Mouse (Mus musculus) liver, embryonic 11.5 days (tissue): ENCODE results near the gene Gp6. TPM values are rescaled to one million over a fixed set of nuclear protein-coding genes. Genes with fewer than 3 reads are reported as not detected.

Experiments
- ATAC-seq: fragments of 200-750 bp; cut with Nextera tagmentation; replicated peaks from 2 replicates; pipeline ENCODE4 v1.8.0; 2017; ENCODE audit warnings: moderate number of reproducible peaks, mild to moderate bottlenecking, moderate TSS enrichment, moderate library complexity; ENCODE audit not compliant: low FRiP score
- DNase-seq: peaks from one replicate; pipeline ENCODE4 v3.0.0-alpha.2; 2017; ENCODE audit warnings: low spot score
- H3K27ac ChIP-seq: fragments of 300-500 bp; sonication (generic); 2 replicates; pipeline ENCODE4 v1.5.1; 2014; ENCODE audit warnings: mild to moderate bottlenecking, low read depth, low read length, control low read depth
- H3K27me3 ChIP-seq: fragments of 300-500 bp; sonication (generic); replicated peaks from 2 replicates; pipeline ENCODE4 v1.6.1; 2014; ENCODE audit warnings: low read length, mixed read lengths; ENCODE audit not compliant: control insufficient read depth, insufficient read depth
- H3K36me3 ChIP-seq: fragments of 300-500 bp; sonication (generic); 2 replicates; pipeline ENCODE4 v1.6.1; 2014; ENCODE audit warnings: mild to moderate bottlenecking, low read length, moderate library complexity, mixed read lengths; ENCODE audit not compliant: control insufficient read depth, insufficient read depth
- H3K4me1 ChIP-seq: fragments of 300-500 bp; sonication (generic); replicated peaks from 2 replicates; pipeline ENCODE4 v1.6.1; 2014; ENCODE audit warnings: low read length, mixed read lengths; ENCODE audit not compliant: control insufficient read depth, insufficient read depth
- H3K4me2 ChIP-seq: fragments of 300-500 bp; sonication (generic); 2 replicates; pipeline ENCODE4 v1.6.1; 2014; ENCODE audit warnings: mild to moderate bottlenecking, control low read depth, moderate library complexity
- H3K4me3 ChIP-seq: fragments of 300-500 bp; sonication (generic); 2 replicates; pipeline ENCODE4 v1.5.1; 2014; ENCODE audit warnings: low read depth, low read length, control low read depth
- H3K9ac ChIP-seq: fragments of 300-500 bp; sonication (generic); 2 replicates; pipeline ENCODE4 v1.6.1; 2014; ENCODE audit warnings: low read depth, low read length, control low read depth
- H3K9me3 ChIP-seq: fragments of 300-500 bp; sonication (generic); 2 replicates; pipeline ENCODE4 v1.6.1; 2016; ENCODE audit warnings: low read length, inconsistent platforms, mixed read lengths; ENCODE audit not compliant: control insufficient read depth
- WGBS: fragments of 180-500 bp; shearing (Covaris S2); extraction: QIAGEN DNeasy Blood & Tissue Kit; methylation state at CpG from one replicate; pipeline ENCODE4 v1.1.7; 2014; 5-methylcytosine and 5-hydroxymethylcytosine counted together
- polyA plus RNA-seq: library from polyadenylated mRNA; unstranded; fragments of >200 nt; fragmentation: Nextera tagmentation; extraction: Ambion mirVana; gene quantifications from 2 replicates; pipeline ENCODE4 v1.2.1, GENCODE M21; 2014

The Gp6 gene
- polyA plus RNA-seq: 5.1 and 5.7 TPM in 2 replicates

DNA sequence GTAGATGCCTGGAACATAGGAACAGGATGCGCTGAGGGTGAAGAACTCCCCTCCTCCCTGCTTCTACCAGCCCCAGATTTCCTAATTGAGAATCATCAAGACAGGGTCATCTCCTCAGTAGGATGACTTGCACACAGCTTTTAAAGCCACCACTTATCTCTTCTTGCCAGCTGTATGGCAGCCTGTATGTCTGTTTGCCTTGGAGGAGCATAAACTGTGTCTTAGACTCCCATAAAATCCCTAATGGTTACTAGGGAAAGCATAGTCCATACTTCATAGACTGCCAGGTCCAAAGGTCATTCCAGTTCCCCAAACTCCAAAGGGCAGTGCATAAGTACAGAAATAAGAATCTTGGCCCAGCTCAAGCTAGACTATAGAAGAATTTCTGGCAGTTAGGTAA, at the start of gene Gp6:
Gp6 (minus strand) TSS at position 15 of the 400 bp plus-strand sequence.
- Histone ChIP-seq H3K4me3 (no peak within 1 kb of the TSS), H3K9ac (no peak within 1 kb of the TSS), H3K27me3 (no peaks in the 10 kb centered on the region), H3K4me2 (no peak within 1 kb of the TSS), H3K27ac (no peak within 1 kb of the TSS), H3K36me3 (no peaks in the 10 kb centered on the region), H3K4me1 (no peaks in the 10 kb centered on the region), H3K9me3 (no peaks in the 10 kb centered on the region)
- no peak for DNase-seq
- 74% methylated on average over 1 of the region's 1 CpGs for whole genome bisulfite sequencing
- ATAC-seq: no peak

DNA sequence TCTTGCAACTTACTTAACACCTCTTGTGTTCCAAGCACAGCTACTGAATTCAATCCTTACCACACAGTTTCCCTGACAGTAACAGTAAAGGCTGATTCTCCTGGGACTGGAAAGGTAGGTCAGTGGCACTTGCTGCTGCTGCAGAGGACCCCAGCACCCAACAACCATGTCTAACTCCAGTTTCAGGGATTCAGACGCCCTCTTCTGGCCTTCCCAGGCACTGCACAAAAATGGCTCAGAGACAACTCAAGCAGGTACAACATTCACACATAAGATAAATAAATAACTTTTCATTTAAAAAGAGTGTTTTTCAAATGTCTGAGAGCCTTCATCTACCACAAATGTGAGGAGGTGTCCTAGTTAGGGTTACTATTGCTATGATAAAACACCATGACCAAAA, 49.6 kb upstream of the Gp6 start:
- no peak overlapping the region for H3K4me2 ChIP-seq
- no peak overlapping the region for H3K4me3 ChIP-seq
- H3K36me3 ChIP-seq: peaks cover 19% of the 10 kb centered on the region
- ATAC-seq (no peak), DNase-seq (no peak)
- H3K4me1 ChIP-seq: peaks cover under 1% of the 10 kb centered on the region
- H3K27ac ChIP-seq: no peak overlapping the region
- H3K9me3 ChIP-seq: no peaks in the 10 kb centered on the region; the same call in 1 of the 2 replicates
- 6% methylated on average over 1 of the region's 1 CpGs for WGBS
- H3K9ac ChIP-seq: no peak overlapping the region
- no peaks in the 10 kb centered on the region for H3K27me3 ChIP-seq

DNA sequence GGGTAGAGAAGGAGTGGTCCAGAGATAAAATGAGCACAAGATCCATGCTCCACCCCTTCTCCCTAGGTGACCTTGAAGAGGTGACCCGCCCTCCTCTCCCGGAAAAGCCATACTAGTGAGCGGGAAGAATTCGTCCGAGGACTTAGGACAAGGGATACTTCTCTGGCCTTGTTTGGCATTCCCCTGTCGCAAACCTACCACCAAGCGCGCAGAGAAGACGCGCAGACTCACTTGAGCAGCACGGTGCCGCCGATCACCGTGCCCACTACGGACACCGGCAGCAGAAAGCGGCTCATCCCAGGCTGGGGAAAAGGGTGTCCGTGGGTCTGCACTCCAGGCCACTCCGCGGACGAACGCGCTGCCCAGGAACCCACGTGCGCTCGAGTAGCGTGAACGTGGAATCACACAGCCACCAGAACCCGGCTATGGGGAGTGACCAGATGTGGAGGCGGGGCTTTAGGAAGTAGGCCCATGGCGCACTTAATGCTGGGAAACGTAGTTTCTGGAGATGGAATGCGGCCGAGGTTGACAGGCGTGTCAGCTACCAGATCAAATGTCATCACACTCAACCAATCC, 47.8 kb upstream of the Gp6 start, which contains the start of gene Rdh13:
Rdh13 (minus strand) TSS at position 434 of the 576 bp plus-strand sequence.
- Histone ChIP-seq H3K9me3 (no peaks in the 10 kb centered on the region; the same call in 1 of the 2 replicates), H3K9ac (peak within 1 kb of the TSS; percentile 77), H3K36me3 (peaks cover 34% of the 10 kb centered on the region), H3K4me2 (peak within 1 kb of the TSS; percentile 74), H3K27ac (peak within 1 kb of the TSS; percentile 48; the same call in 1 of the 2 replicates), H3K4me3 (peak within 1 kb of the TSS; percentile 85), H3K4me1 (no peaks in the 10 kb centered on the region; the same call in 1 of the 2 replicates), H3K27me3 (no peaks in the 10 kb centered on the region)
- ATAC-seq (peak; percentile 95), DNase-seq (peak; percentile 88)
- WGBS: under 1% methylated on average over 35 of the region's 35 CpGs

DNA sequence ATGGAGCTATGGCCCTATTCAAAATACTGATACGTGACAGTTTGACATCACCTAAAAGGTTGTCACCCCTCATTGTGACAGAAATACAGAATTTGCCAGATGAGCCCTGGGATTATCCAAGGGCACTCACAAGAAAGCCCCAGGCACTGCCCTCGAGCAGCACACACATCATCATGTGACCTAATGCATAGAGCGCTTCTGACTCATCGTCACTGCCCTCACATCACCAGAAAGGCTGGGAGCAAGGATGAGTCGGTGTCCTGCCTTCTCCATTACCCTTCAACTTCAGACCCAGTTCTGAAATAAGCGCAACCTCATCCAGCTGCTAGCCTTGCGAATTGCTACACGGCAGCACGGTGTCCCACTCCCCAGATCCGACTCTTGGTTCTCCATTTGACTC, 43.0 kb upstream of the Gp6 start:
- Histone ChIP-seq H3K9ac (no peak overlapping the region), H3K4me3 (no peak overlapping the region), H3K36me3 (peaks cover 46% of the 10 kb centered on the region), H3K4me2 (no peak overlapping the region), H3K27ac (no peak overlapping the region), H3K27me3 (no peaks in the 10 kb centered on the region), H3K9me3 (no peaks in the 10 kb centered on the region; the same call in 1 of the 2 replicates), H3K4me1 (no peaks in the 10 kb centered on the region; the same call in 1 of the 2 replicates)
- no peak for DNase-seq
- 87% methylated on average over 10 of the region's 10 CpGs for WGBS
- no peak for ATAC-seq

DNA sequence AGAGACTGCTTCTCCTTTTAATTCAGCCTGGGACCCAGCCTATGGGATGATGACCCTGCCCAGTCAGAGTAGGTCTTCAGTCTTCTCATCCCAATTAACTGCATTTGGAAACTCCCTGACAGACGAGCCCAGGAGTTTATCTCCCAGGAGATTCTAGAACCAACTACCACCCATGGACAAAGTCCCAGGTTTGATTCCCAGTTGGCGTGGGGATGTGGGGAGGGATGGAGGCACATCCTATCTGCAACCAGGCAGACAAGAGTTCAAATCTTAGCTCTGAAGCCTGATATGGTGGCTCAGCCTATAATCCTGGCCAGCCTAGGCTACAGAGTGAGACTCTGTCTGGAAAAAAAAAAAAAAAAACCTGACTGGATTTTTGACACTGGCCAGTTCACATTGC, 40.2 kb upstream of the Gp6 start:
- 85% methylated on average over 2 of the region's 2 CpGs for WGBS
- H3K4me1 ChIP-seq: no peaks in the 10 kb centered on the region
- no peaks in the 10 kb centered on the region for H3K27me3 ChIP-seq
- ATAC-seq (no peak), DNase-seq (peak; percentile 22)
- H3K9me3 ChIP-seq: no peaks in the 10 kb centered on the region; the same call in 1 of the 2 replicates
- H3K27ac ChIP-seq: no peak overlapping the region
- no peak overlapping the region for H3K4me2 ChIP-seq
- no peak overlapping the region for H3K4me3 ChIP-seq
- H3K9ac ChIP-seq: no peak overlapping the region
- peaks cover 46% of the 10 kb centered on the region for H3K36me3 ChIP-seq

- H3K9ac ChIP-seq: no peak overlapping the region
- H3K4me1 ChIP-seq: no peaks in the 10 kb centered on the region
- DNase-seq: peak; percentile 27
- H3K4me2 ChIP-seq: no peak overlapping the region
- no peak overlapping the region for H3K4me3 ChIP-seq
- H3K27ac ChIP-seq: no peak overlapping the region
- 85% methylated on average over 8 of the region's 8 CpGs for WGBS
- ATAC-seq: no peak
- H3K36me3 ChIP-seq: peaks cover 29% of the 10 kb centered on the region
- no peaks in the 10 kb centered on the region for H3K27me3 ChIP-seq
- no peaks in the 10 kb centered on the region for H3K9me3 ChIP-seq
Measured at GRCm38 (mm10) chr7:4432026-4432425, 34.5 kb upstream of the Gp6 start.

GRCm38 (mm10) chr7:4431548-4431947, 34.0 kb upstream of the Gp6 start:
- no peak overlapping the region for H3K27ac ChIP-seq
- peaks cover 29% of the 10 kb centered on the region for H3K36me3 ChIP-seq
- no peaks in the 10 kb centered on the region for H3K27me3 ChIP-seq
- 74% methylated on average over 6 of the region's 6 CpGs for WGBS
- no peaks in the 10 kb centered on the region for H3K4me1 ChIP-seq
- ATAC-seq (no peak), DNase-seq (peak; percentile 71)
- H3K4me2 ChIP-seq: no peak overlapping the region
- no peaks in the 10 kb centered on the region for H3K9me3 ChIP-seq
- no peak overlapping the region for H3K4me3 ChIP-seq
- H3K9ac ChIP-seq: no peak overlapping the region

DNA sequence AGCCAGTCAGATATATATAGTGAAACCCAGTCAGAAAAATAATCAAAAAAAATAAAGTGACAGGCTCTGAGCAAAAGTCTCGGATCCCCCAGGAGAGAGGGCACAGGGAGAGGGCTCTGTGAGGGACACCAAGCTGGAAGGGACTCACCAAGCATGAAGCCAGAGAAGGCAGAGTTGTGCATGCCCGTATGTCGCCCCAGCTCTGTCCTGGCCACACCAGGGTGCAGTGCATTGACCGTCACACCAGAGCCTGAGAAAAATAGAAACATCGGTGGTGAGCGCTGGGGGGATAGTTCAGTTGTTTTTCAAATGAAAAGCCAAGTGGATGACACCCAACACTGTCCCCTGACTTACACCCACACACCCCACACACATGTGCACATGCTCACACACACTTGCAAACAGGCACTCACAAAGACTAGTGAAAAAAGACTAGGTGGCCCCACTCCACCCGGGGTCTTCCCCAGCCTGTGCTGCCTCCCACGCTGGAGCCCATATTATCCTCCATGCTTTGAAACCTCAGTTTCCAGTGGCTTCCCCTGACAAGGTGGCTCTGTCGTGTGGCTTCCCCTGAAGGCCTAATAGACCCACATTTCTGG, 32.8 kb upstream of the Gp6 start:
- Histone ChIP-seq H3K27ac (no peak overlapping the region), H3K4me3 (no peak overlapping the region), H3K9ac (no peak overlapping the region), H3K27me3 (no peaks in the 10 kb centered on the region), H3K4me2 (no peak overlapping the region), H3K36me3 (peaks cover 26% of the 10 kb centered on the region), H3K9me3 (no peaks in the 10 kb centered on the region), H3K4me1 (no peaks in the 10 kb centered on the region)
- DNase-seq (peak; percentile 26), ATAC-seq (no peak)
- 93% methylated on average over 9 of the region's 9 CpGs for WGBS
